Mouse (Mus musculus) gonadal fat pad, adult 2 months (tissue): ENCODE data around the gene Calcoco1. TPM values are rescaled to one million over a fixed set of nuclear protein-coding genes. Genes with fewer than 3 reads are reported as not detected.
"Not testable (repeated sequence)": the region's sequence is repeated elsewhere in the genome, so short reads cannot be mapped to it uniquely, and the experiment has no call there.

Experiments
- DNase-seq: peaks from one replicate; pipeline ENCODE4 v3.0.0-alpha.2; 2012; ENCODE audit warnings: low read depth
- polyA plus RNA-seq: library from polyadenylated mRNA; depleted of rRNA; stranded (reverse); fragments of >200 nt; gene quantifications from 2 replicates; pipeline ENCODE4 v1.2.3, GENCODE M21; 2012; rRNA removed

Gene Calcoco1
- polyA plus RNA-seq, 1 experiment = 63.1 TPM

- no peak for DNase-seq
Measured at GRCm38 (mm10) chr15:102692991-102693411, 29.0 kb downstream of the Calcoco1 start.

DNA sequence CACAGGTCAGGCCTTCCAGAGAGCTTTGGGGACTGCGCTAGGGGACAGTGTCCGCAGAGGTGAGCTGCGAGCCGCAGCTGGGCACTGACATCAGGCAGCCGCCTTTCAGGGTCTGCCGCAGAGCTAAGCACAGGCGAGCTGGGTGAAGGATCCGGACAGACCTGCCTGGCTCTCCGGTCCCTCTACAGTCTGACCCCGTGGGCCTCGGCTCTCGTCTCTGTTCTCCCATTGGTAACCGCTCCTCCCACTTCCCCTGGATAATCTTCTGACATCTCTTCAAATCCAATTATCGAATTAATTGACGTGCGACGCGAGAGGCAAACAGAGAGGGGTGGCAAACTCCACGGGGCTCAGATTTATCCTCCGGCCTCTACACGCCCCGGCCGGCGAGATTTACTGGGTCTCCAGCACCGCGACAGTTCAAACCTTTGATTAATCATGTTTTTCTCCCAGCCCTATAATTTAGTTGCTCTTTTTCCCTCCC, 29.6 kb downstream of the Calcoco1 start:
- DNase-seq = no peak

DNA sequence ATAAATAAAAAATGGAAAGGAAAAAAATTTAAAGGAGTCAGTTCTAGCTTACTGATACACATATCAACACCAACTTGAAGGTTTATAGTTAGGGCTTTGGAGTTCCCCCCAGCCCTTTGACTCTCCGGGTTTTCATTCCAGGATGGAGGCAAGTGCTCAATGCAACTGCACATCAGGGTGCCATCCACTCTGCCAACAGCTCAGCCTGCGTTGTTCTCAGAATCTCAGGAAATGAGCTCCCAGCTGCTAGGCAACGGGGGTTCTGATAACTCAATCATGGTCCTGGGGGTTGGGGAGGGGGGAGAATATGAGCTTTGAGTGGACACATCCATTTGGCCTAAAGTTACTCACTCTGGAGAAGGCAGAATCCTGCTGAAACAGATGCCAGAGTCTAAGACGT, 36.2 kb downstream of the Calcoco1 start:
- no peak for DNase-seq

GRCm38 (mm10) chr15:102683670-102684069, 38.3 kb downstream of the Calcoco1 start:
- no peak for DNase-seq

DNA sequence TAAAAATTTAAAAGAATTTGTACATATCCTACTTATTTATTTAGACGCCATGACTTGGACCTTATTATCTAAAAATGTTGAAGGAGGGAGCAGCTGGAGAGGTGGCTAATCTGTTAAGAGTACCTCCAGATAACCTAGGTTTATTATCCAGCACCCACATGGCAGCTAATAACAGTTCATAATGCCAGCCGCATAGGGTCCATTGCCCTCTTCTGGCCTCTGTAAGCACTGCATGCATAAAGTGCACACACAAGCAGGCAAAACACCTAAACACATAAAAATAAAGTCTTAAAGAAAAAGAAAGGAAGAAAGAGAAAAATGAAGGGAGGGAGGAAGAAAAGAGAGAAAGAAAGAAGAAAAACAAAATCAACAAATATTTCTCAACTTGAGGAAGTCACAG, 45.6 kb downstream of the Calcoco1 start:
- DNase-seq = no peak

GRCm38 (mm10) chr15:102673548-102673947, 48.4 kb downstream of the Calcoco1 start:
- DNase-seq = no peak

DNA sequence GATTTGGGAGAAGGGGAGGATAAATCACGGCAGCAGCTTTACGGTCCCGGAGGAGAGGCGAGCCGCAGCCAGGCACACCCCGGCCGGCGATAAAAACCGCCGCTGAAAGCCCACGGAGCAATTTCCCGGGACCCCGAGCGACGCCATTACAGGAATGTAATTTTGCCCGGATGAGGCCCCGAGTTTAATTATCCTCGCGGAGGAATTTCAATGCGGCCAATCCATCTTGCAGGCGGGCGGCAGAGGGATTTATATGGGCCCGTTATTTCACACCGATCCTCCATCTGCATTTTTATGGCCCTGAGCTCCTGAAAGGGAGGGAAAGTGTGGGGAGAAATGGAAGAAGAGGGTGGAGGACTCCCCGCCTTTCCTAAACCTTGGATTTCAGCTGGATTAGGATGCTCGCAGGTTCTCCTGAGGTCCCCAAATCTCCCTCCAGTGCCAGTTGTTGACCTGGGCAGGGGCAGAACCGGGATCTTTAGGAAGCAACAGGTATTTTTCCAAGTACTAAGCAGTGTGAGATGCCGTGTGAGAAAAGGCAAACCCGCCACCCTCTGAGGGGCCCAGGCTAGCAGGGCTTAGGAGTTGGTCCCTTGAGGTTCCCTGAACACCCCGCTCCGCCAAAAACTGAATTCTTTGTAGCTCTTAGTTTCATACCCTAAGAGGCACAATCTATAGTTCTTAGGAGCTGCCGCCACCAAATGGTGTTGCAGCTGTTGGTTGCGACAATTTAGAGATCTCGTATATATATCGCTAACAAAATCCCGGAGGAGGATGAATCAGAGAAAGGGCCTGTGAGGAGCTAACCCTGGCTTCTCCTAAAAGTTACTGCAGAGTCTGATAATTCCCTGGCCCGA, 49.5 kb downstream of the Calcoco1 start, which contains the start of gene Atp5g2:
Atp5g2 (minus strand) TSS at position 138 of the 857 bp plus-strand sequence.
- no peak for DNase-seq

DNA sequence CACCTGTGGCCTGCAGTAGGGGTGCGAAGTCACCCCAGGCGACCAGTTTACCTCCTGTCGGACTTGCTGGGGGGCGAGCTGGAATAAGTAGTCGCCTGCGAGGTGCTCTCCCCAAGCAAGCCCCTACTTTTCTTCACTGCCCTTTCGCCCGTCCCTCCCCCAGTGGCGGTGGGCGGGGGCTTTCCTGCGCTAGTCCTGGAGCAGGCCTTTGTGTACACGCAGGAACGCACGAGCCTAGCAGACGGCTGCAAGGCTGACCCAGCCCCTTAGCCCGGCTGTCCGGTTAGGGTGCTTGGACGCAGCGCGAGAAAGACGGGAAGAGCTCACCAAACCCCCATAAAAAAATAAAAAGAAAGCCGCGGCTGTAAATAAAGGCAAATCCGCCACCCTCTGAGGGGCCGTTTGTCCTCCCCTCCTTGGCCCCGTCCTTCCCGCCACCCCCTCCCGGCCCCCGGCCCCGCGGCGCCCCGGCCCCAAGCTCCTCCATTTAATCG, 50.2 kb downstream of the Calcoco1 start:
- no peak for DNase-seq

GRCm38 (mm10) chr15:102670767-102671575, 51.0 kb downstream of the Calcoco1 start:
- no peak for DNase-seq

DNA sequence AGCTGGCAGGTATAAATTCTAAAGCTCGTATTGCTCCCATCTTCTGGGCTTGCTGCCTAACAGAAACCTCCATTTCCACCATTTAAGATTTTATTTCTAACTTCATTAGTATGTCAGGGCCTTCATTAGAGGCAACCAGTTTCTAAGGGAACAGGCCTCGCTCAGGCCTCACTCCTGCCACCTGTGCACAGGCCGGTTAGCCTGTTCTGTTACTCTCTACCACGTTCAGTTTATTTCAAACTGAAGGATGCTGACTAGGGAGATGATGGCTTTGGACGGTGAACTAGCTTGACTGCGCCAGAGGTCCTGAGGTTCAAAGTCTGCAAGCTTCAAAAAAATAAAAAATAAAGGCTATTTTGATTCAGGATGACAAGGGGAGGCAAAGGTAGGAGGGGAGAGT, 51.7 kb downstream of the Calcoco1 start:
- no peak for DNase-seq

DNA sequence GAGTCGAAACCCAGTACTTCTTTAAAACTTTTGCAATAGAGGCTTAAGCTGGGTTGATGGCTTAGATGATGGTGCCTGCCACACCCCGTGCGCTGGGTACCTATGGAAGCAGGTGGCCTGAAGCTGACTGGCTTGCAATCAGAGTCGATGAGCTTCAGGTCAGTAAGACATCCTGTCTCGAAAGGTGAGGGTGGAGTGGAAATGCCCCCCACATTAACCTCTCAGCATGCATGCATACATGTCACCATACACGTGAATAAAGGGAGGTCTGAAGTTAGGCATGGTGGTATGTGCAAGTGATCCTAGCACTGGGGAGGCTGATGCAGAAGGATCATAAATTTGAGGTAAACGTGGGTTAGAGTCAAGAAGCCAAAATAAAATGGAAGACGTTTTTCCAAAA, 52.4 kb downstream of the Calcoco1 start:
- no peak for DNase-seq

DNA sequence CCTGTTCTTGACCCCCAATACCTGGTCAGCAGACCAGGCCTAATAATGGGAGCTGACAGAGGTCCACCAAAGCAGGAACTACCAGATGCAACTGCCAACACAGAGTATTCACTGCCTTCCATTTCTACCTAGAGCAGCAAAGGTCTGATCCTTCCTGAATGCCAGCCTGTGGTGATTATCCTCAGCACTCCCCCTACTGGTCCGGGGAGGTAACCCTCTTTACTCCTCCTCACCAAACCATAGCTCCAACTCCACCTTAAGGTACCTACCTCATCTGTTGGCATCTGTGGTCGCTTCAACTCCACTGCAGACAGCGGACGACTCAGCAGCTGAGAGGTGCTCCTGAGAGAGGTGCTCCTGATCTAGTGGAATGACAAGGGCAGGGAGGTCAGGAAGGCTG, 56.5 kb downstream of the Calcoco1 start:
- DNase-seq = no peak

DNA sequence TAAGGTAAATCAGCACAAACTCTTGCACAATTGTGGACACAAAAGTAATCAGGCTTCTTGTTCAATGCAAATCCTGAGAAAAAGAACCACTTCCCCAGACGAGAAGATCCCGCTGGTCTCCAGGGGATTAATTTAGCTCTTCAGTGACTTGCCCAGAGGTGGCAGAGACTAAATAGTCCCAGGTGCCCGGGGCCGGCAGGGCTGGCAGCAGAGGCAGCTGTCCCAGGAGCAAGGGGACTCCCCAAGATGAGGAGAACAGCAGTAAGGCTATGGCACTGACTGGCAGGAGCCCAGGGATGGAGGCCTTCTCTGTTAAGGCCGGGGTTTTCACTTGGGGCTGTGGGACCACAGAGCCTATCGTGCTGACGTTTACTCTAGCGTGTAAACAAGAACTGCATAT, 58.2 kb downstream of the Calcoco1 start:
- no peak for DNase-seq

- DNase-seq = not testable (repeated sequence)
Measured at GRCm38 (mm10) chr15:102662601-102663000, 59.4 kb downstream of the Calcoco1 start.

DNA sequence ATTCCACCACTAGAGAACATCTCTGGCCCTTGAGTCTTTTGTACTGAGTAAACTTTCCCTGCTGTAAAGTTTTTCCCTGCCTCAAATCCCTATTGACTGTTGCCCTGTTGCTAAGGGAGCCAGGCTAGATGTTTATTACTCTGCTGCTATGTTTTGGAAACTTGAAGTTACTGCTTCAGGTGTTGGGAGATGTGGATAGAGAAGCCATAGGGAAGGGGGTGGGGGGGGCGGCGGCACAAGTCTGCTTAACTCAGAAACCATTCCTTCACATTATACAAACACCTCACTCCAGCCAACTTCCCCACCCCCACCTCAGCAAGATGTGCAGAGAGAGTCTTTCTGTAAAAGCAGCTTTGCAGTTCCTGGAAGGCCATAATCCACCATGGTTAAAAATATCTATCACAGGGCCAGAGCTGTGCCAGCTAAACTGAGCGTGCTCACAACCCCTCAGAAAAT, 64.0 kb downstream of the Calcoco1 start:
- no peak for DNase-seq

Other genes starting within 250 kb of the Calcoco1 start
- gene Gm10337, start 218.5 kb downstream of the Calcoco1 start, polyA plus RNA-seq = not detected in 2 replicates
- 15.0 and 15.6 TPM in 2 replicates for gene Map3k12, start 205.1 kb downstream of the Calcoco1 start, polyA plus RNA-seq
- gene Tarbp2, start 204.0 kb downstream of the Calcoco1 start, polyA plus RNA-seq = 49.3 and 66.4 TPM in 2 replicates
- 4.8 and 5.8 TPM in 2 replicates for gene Npff, start 197.2 kb downstream of the Calcoco1 start, polyA plus RNA-seq
- not detected in 2 replicates for gene Gm28047, start 97.1 kb downstream of the Calcoco1 start, polyA plus RNA-seq
- 70.4 and 84.8 TPM in 2 replicates for gene Atf7, start 96.7 kb downstream of the Calcoco1 start, polyA plus RNA-seq
- gene Atp5g2, start 49.8 kb downstream of the Calcoco1 start, polyA plus RNA-seq = 213 and 316 TPM in 2 replicates
- gene Hoxc13, start 198.9 kb upstream of the Calcoco1 start, polyA plus RNA-seq = not detected in 2 replicates
- gene Hoxc12, start 214.6 kb upstream of the Calcoco1 start, polyA plus RNA-seq = not detected in 2 replicates
- 0.08 TPM in 1 of 2 replicates, not detected in the other for gene Hoxc11, start 232.2 kb upstream of the Calcoco1 start, polyA plus RNA-seq
- 0.71 and 0.73 TPM in 2 replicates for gene Hoxc10, start 244.6 kb upstream of the Calcoco1 start, polyA plus RNA-seq
- 9.9 and 11.3 TPM in 2 replicates for gene Hoxc5, start 245.3 kb upstream of the Calcoco1 start, polyA plus RNA-seq